13 mouse cellular contexts compared by ENCODE assay signal in genomic region chr2:109848305-109848704, GRCm38 (mm10). TPM values are rescaled to one million over a fixed set of nuclear protein-coding genes. Genes with fewer than 3 reads are reported as not detected.
A peak's percentile ranks its signal among the peaks of the same experiment; 100 is the strongest.
DNase-seq lines count a peak whose midpoint lies in the region; ATAC-seq and TF ChIP-seq lines count a peak whose summit lies in the region.
"Had no signal": no experiment of that assay in that cellular context is flagged by ENCODE, and none has a peak within 500 bp of the region (broad histone marks: within the 10 kb centered on the region; RNA-seq: fewer than 3 reads in every experiment).

No protein-coding gene starts in this region.

- no peaks in the 10 kb centered on the region for H3K27me3 ChIP-seq in kidney, postnatal 0 days (ENCODE audit: insufficient read depth, low read length)
- H3K27me3 ChIP-seq in embryonic facial prominence, embryonic 15.5 days, result no peaks in the 10 kb centered on the region
- H3K27me3 ChIP-seq in limb, embryonic 15.5 days, result no peaks in the 10 kb centered on the region
- H3K27me3 ChIP-seq: CH12.LX; lung, embryonic 15.5 days had no signal

- peak; percentile 59; the same call in 1 of the 2 replicates for ATAC-seq in kidney, postnatal 0 days (replicated peaks; ENCODE audit: low FRiP score, low read depth)
- ATAC-seq in embryonic facial prominence, embryonic 15.5 days (ENCODE audit: insufficient number of reproducible peaks, low FRiP score, low TSS enrichment, low read depth), result peak; percentile 54; the same call in 1 of the 2 replicates
- peak; percentile 52; the same call in 1 of the 2 replicates for ATAC-seq in limb, embryonic 15.5 days (ENCODE audit: insufficient number of reproducible peaks, low FRiP score, low TSS enrichment, low read depth)
- ATAC-seq: forebrain, embryonic 16.5 days had no signal

- no peak overlapping the region for H3K9ac ChIP-seq in kidney, postnatal 0 days (ENCODE audit: low read depth, low read length)
- no peak overlapping the region for H3K9ac ChIP-seq in embryonic facial prominence, embryonic 15.5 days
- no peak overlapping the region for H3K9ac ChIP-seq in limb, embryonic 15.5 days
- H3K9ac ChIP-seq: lung, embryonic 15.5 days had no signal

- TF ChIP-seq POLR2A in lung, adult 2 months (IDR thresholded peaks at IDR 0.05; ENCODE audit: borderline replicate concordance, extremely low read depth, low read depth, low read length), result no peak

- no peaks in the 10 kb centered on the region for H3K4me1 ChIP-seq in kidney, postnatal 0 days (replicated peaks; ENCODE audit: insufficient read depth, low read length)
- H3K4me1 ChIP-seq in embryonic facial prominence, embryonic 15.5 days, result peaks cover 4% of the 10 kb centered on the region; the same call in 1 of the 2 replicates
- H3K4me1 ChIP-seq in limb, embryonic 15.5 days, result 0 out of 2 replicates have a peak, but pooled peaks cover 4% of the 10 kb centered on the region
- no peaks in the 10 kb centered on the region for H3K4me1 ChIP-seq in lung, adult 2 months (ENCODE audit: control insufficient read depth, insufficient read depth, low read length)
- H3K4me1 ChIP-seq: lung, embryonic 15.5 days had no signal

- H3K4me3 ChIP-seq in kidney, postnatal 0 days (replicated peaks; ENCODE audit: low read depth, low read length), result no peak overlapping the region
- no peak overlapping the region for H3K4me3 ChIP-seq in embryonic facial prominence, embryonic 15.5 days (replicated peaks)
- no peak overlapping the region for H3K4me3 ChIP-seq in limb, embryonic 15.5 days
- H3K4me3 ChIP-seq in lung, adult 2 months (replicated peaks; ENCODE audit: extremely low read depth, low read depth, low read length), result no peak overlapping the region
- H3K4me3 ChIP-seq: heart, adult 2 months; lung, embryonic 15.5 days had no signal

- WGBS in kidney, postnatal 0 days, result 23% methylated on average over 4 of the region's 4 CpGs
- WGBS in embryonic facial prominence, embryonic 15.5 days, result 18% methylated on average over 4 of the region's 4 CpGs
- WGBS in limb, embryonic 15.5 days, result 39% methylated on average over 4 of the region's 4 CpGs
- 63% methylated on average over 4 of the region's 4 CpGs for WGBS in lung, adult 2 months

- DNase-seq in kidney, postnatal 0 days (ENCODE audit: low spot score), result no peak
- DNase-seq in kidney, adult 11 months, result no peak
- peak; percentile 6 for DNase-seq in retina, postnatal 1 day
- DNase-seq in lung, adult 2 months, result no peak
- no peak for DNase-seq in gastrocnemius, postnatal 36 days
- DNase-seq in kidney, postnatal 36 days, result no peak
- DNase-seq: heart, adult 2 months; heart, postnatal 36 days had no signal

- no peaks in the 10 kb centered on the region for H3K9me3 ChIP-seq in kidney, postnatal 0 days (replicated peaks; ENCODE audit: low read length)
- H3K9me3 ChIP-seq in embryonic facial prominence, embryonic 15.5 days (replicated peaks), result no peaks in the 10 kb centered on the region
- no peaks in the 10 kb centered on the region for H3K9me3 ChIP-seq in limb, embryonic 15.5 days
- H3K9me3 ChIP-seq: lung, embryonic 15.5 days had no signal

- no peak for TF ChIP-seq CTCF in kidney, postnatal 0 days (IDR thresholded peaks at IDR 0.05; ENCODE audit: low read depth)
- no peak for TF ChIP-seq CTCF in lung, adult 2 months (IDR thresholded peaks at IDR 0.05; ENCODE audit: insufficient read depth, low read length)

- no peak overlapping the region for H3K27ac ChIP-seq in kidney, postnatal 0 days
- 0 out of 2 replicates have a peak overlapping the region, but pooled peaks have one; percentile 5 for H3K27ac ChIP-seq in embryonic facial prominence, embryonic 15.5 days (replicated peaks)
- no peak overlapping the region for H3K27ac ChIP-seq in limb, embryonic 15.5 days
- H3K27ac ChIP-seq: heart, adult 2 months; lung, embryonic 15.5 days had no signal

- no peaks in the 10 kb centered on the region for H3K36me3 ChIP-seq in kidney, postnatal 0 days (ENCODE audit: insufficient read depth, low read length)
- H3K36me3 ChIP-seq in embryonic facial prominence, embryonic 15.5 days, result no peaks in the 10 kb centered on the region
- no peaks in the 10 kb centered on the region for H3K36me3 ChIP-seq in limb, embryonic 15.5 days
- H3K36me3 ChIP-seq: lung, embryonic 15.5 days had no signal

- H3K4me2 ChIP-seq in kidney, postnatal 0 days (ENCODE audit: low read length), result no peak overlapping the region
- no peak overlapping the region for H3K4me2 ChIP-seq in embryonic facial prominence, embryonic 15.5 days (replicated peaks)
- H3K4me2 ChIP-seq in limb, embryonic 15.5 days, result no peak overlapping the region
- H3K4me2 ChIP-seq: lung, embryonic 15.5 days had no signal

- intact Hi-C loops in gastrocnemius, postnatal 36 days (cut with DNase I), result no loop called here

RNA-seq across cellular contexts. Expression of gene Lin7c, which starts 42.3 kb away (rescaled TPM):
- 57.1 and 58.7 TPM in 2 replicates for polyA plus RNA-seq in kidney, postnatal 0 days (2015; fragmentation: Nextera tagmentation; extraction: Ambion mirVana)
- 57.4 and 64.4 TPM in 2 replicates for polyA plus RNA-seq in embryonic facial prominence, embryonic 15.5 days (2015; fragmentation: Nextera tagmentation; extraction: Ambion mirVana)
- 51.4 and 55.2 TPM in 2 replicates for polyA plus RNA-seq in limb, embryonic 15.5 days (2015; fragmentation: Nextera tagmentation; extraction: Ambion mirVana)
- 6.3 and 12.5 TPM in 2 replicates for polyA plus RNA-seq in lung, adult 2 months (2012; rRNA removed)
- 10 to 100 TPM; 22.5 to 27.8 TPM for total RNA-seq in gastrocnemius, postnatal 36 days (2021)
